Mouse (Mus musculus): ENCODE measurements around the gene Pim3.

GRCm38 (mm10) chr15:88874061-88874460 lies 12.1 kb downstream of the Pim3 start:
- TF ChIP-seq FLI1 (IDR thresholded peaks at IDR 0.05; ENCODE audit: low read length) (no peak), GATA1 (IDR thresholded peaks at IDR 0.05; ENCODE audit: borderline replicate concordance, low read length) (no peak)

All from megakaryocyte, embryonic 14.5 days (primary cell).